Mouse (Mus musculus) c-Kit-positive CD71-negative TER-119-negative erythroid progenitor cells, embryonic 14.5 days (primary cell): Measurements from ENCODE around the gene Zfp472.

Experiments
- DNase-seq: peaks from one replicate; pipeline ENCODE4 v3.0.0-alpha.2; 2013; ENCODE audit warnings: low read depth

Gene Zfp472

DNA sequence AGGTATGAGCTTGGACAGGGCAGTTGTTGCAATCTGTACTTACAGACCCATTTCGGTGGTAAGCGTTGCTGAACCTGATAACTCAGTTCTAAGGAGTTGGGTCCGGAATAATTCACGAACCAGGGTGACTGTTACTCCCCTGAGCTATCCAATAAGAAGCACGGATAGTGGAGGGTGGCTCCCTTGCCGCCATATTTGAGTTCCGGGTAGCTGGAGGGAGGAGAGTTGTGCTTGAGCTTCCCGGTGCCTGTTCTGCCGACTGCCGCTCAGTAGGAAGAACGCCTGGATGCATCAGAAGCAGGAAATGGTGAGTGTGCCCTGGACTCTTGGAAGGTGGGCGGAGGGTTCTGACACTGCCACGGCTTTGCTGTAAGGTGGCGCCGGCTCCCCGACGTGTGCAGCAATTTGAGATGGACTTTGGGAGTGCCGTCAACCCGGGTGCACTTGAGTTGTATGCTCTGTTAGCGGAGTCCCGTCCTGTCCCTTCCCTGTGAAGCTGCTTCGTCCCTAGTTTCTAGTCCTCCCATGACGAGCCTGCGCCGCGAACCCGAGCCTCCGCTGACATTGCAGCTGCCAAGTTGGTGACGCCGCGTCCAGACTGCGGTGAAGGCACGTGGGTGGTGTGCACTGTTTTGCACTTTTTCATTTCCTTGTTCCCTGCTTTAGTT is at the start of gene Zfp472:
TSS of gene Zfp472 (plus strand) at position 192 of the 668 bp plus-strand sequence.
- peak; percentile 85 for DNase-seq

GRCm38 (mm10) chr17:32916075-32916474 is 49.5 kb upstream of the Zfp472 start:
- DNase-seq: no peak

GRCm38 (mm10) chr17:32917131-32917530 is 48.5 kb upstream of the Zfp472 start, which contains the start of gene Cyp4f14:
Gene Cyp4f14 (minus strand): TSS chr17:32917342.
- no peak for DNase-seq

DNA sequence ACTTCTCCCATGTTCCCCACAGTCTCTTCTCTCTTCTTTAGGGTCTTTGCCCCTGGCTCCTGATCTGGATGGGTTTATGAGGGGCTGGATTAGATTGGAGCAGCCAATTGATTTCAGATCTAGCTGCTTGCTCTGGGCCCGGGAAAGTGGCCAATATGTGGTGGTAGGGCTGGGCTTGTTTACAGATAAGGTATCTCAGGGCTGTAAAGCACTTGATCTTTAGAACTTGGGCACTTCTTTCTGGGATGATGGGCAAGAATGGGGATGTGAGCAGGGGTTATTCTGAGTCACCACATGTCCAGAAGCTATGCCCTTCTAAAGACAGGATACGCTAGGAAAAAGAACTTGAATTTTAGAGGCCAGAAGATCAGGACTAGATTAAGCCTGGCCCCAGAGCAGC is 46.5 kb upstream of the Zfp472 start:
- no peak for DNase-seq

DNA sequence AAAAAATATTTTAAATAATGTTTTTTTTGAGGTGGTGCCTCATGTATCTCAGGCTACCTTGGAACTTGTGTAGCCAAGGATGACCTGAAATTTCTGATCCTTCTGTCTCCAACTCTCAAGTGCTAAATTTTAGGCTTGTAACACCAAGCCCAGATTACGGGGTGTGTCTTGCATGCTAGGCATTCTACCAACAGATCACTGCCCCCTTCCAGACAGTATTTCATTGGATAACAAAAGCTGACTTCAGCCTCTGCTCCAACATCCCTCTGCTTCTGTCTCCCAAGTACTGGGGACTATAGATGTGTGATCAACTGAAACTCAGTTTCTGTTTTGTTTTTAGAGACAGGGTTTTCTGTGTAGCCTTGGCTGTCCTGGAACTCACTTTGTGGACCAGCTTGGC is 41.9 kb upstream of the Zfp472 start:
- DNase-seq: no peak

- peak; percentile 24 for DNase-seq
These were observed 40.8 kb upstream of the Zfp472 start for GRCm38 (mm10) chr17:32924658-32925312.

DNA sequence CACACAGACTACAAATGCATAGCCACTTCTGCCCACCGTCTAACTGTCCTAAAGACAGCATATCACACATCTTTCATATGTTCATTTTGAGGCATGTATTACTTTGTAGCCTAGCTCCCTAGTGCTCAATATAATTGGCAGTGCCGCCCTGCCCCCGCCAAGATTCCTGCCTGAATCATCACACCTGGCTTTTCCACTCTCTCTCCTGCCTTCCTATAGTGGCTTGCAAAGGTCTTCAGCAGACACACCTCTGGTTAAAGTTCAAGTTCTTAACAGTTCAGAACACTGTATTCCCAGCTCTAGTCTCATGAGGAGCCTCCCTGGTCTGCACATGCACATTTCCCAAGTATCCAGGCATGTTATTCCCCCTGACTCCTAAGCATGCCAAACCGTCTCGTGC is 37.8 kb upstream of the Zfp472 start:
- no peak for DNase-seq

- DNase-seq: no peak
These were observed 25.8 kb upstream of the Zfp472 start for GRCm38 (mm10) chr17:32939831-32940230.

DNA sequence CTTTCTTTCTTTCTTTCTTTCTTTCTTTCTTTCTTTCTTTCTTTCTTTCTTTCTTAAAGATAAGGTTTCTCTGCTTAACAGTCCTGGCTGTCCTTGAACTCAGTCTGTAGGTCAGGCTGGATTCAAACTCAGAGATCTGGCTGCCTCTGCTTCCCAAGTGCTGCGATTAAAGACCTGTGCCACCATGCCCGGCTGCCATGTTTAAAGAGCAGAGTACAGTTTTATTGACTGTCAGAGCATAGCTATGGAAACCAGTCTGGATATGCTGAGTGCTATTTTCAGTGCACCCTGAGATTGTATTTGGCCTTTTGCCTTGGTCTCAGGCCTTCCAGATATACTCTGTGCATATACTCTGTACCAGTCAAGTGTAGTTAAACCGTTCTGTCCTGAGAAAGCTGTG is 22.0 kb upstream of the Zfp472 start:
- no peak for DNase-seq

GRCm38 (mm10) chr17:32944402-32945035 is 21.1 kb upstream of the Zfp472 start:
- DNase-seq: no peak

DNA sequence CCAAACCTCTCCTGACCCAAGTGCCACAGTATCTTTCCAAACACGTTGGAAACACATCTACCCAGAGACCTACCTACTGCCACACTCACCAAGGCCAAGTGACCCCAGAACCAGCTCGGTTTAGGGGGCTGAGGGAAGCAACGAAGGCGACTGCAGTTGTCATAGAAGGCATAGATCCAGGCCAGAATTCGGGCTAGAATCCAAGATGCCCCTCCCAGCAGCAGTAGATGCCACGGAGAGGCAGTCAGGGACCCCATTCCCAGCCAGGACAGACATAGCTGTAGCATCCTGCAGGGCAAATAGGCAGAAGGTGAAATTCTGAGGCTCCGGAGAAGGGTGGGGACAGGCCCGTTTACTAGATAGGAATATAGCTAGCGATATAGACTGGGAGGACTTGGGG is 18.9 kb upstream of the Zfp472 start:
- DNase-seq: no peak

- peak; percentile 82 for DNase-seq
These were observed 18.2 kb upstream of the Zfp472 start, which contains the start of gene Cyp4f13 for GRCm38 (mm10) chr17:32947215-32947914. Gene Cyp4f13 (minus strand): TSS chr17:32947402.

GRCm38 (mm10) chr17:32950136-32950535 is 15.5 kb upstream of the Zfp472 start:
- DNase-seq: no peak

DNA sequence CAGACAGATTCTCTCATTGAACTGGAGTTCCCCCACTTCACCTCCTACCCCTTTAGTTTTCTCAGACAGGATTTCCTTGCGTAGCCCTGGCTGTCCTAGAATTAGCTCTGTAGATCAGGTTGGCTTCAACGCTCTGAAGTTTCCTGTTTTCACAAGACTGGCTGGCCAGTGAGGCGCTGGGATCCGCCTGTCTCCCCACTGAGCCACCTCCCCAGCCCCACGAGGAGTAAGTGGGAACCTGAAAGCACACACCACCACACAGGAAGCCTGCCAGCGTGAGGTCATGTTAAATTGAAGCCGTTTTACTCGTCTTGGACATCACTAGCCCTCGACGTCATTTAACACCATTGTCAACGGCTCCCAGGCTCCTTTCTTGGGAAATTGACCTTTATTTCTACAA is 14.6 kb upstream of the Zfp472 start:
- no peak for DNase-seq

DNA sequence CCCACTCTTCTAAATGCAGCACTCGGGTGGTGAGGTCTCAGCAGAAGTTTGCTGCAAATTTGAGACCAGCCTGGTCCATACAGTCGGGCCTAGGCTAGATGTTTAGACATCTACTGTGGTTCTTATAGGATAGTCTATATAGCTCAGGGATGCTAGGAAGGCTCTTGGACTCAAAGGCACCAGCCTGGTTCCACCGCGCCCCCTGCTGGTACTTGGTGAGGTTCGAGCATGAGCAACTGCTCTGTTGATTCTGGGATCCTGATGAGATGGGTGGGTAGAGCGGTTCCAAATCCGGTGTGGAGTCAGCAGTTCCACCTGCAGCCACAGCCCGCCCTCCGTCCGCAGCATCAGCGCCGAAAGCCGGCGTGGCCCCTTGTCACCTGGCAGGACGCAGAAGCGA is 14.2 kb upstream of the Zfp472 start:
- peak; percentile 56 for DNase-seq

- no peak for DNase-seq
These were observed 376 bp upstream of the Zfp472 start for GRCm38 (mm10) chr17:32965253-32965622.

- no peak for DNase-seq
These were observed 15.7 kb downstream of the Zfp472 start for GRCm38 (mm10) chr17:32981361-32981760.

- DNase-seq: no peak
These were observed 20.7 kb downstream of the Zfp472 start for GRCm38 (mm10) chr17:32986301-32986700.

DNA sequence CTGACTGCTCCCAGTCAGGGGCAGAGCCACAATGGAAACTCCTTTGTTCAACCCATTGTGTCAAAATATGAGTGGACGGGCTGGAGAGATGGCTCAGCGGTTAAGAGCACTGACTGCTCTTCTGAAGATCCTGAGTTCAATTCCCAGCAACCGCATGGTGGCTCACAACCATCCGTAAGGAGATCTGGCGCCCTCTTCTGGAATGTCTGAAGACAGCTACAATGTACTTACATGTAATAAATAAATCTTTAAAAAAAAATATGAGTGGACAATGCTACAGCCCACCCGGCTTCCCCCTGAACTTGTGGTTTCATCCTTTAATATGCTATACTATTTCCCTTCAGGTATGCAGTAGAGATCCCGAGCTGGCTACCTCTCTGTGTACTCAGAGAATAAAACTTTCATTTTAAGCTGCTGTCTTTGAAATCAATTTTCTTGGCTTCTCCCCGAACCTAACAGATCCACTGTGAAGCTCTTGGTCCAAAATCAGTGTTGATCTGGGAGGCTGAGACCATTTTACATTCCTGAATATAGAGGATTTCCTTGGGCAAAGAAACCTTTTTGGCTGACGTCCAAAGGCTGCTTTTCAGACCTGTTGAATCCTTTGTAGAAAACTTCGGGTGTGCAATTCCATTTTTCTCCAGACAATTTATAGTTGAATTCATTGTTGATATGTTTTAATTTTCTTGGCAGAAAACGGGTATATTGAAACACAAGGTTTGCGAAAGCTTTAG is 26.5 kb downstream of the Zfp472 start:
- no peak for DNase-seq

GRCm38 (mm10) chr17:32992699-32993474 is 27.3 kb downstream of the Zfp472 start, which contains the start of gene Zfp952:
Gene Zfp952 (plus strand): TSS chr17:32993129.
- DNase-seq: peak; percentile 83

GRCm38 (mm10) chr17:32998492-32998891 is 32.9 kb downstream of the Zfp472 start:
- DNase-seq: no peak
